Mouse (Mus musculus): ENCODE results near the gene Olfr543.

Gene Olfr543

DNA sequence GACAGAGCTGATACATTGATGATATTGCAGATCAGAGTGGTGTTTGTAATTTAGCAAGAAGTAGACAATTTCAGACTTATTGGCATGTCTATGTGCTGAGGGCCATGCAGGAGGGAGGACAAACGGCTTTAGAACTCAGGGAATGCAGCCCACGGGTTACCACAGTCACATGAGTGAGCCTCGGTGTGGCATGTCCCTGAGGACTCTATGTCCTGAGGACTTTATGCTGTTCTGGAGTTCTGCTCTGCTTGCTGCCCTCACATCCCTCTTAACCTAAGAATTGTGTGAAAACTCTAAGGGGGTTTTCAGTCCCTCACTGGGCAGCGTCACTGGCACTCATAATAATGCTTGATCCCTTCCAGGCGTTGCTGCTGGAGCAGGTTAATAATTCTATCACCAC is 8.8 kb downstream of the Olfr543 start:
- DNase-seq: no peak

DNA sequence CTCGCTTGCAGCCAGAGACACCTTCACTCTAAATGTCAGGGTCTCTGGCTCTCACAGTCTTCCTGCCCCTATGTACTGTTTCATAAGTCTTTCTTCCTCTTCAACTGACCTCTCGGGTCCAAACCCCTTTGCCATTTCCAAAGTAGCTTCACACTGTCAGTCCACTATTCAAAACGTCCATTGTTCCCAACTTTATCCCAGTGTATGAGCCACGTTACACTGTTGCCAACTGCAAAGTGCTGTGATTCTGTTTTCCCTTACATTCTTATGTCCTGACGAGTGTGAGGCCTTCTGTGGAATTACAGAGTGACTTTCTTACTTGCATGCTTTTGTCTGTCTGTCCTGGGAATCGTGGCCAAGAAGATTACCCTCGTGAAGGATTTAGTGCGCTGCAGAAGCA is 13.9 kb downstream of the Olfr543 start:
- no peak for DNase-seq

DNA sequence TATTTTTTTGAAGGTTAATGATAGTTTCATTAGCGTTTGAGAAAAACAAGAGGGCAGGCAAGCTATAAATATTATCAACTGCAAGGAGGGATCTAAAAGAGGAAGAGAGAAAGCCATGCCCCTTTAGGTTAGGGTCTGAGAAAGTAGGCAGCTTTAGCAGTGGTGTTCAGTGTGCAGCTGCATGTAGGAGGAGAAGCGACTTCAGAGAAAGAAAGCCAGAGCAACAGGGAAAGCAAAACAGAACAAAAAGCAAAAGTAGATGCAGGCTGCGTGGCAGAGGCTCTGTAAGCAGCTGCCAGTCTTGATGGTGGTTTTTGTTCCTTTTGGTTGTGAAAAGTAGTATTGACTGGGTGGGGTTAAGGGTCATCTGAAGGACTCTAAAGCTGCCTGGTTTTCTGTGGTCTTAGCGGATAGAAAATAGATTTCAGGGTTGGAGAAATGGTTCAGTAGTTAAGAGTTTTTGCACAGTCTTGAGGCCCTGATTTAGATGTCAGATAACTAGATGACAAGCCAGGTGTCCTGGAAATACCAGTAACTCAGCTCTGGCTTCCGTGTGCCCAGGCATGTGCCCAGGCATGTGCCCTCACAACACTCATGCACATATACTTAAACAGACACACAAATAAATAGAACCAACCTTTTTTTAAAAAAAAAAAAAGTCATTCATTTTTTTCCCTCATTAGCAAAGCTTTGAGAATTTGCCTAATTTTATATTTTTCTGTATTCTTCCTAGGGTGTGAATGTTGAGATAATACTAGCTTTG is 22.7 kb downstream of the Olfr543 start:
- DNase-seq: no peak

DNA sequence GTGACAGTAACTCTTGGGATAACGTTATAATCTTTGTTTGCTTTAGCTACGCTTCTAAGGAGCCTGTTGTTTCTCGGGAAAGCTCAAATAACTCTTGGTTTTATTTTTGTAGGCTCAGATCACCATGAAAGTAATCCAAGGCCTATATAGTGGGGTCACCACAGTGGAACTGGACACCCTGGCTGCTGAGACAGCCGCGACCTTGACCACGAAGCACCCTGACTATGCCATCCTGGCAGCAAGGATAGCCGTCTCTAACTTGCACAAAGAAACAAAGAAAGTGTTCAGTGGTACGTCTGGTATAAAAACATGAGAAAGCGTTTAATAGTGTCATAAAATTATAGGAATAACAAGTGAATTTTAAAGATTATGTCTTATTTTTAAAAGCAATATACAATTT is 35.0 kb downstream of the Olfr543 start:
- DNase-seq: no peak

DNA sequence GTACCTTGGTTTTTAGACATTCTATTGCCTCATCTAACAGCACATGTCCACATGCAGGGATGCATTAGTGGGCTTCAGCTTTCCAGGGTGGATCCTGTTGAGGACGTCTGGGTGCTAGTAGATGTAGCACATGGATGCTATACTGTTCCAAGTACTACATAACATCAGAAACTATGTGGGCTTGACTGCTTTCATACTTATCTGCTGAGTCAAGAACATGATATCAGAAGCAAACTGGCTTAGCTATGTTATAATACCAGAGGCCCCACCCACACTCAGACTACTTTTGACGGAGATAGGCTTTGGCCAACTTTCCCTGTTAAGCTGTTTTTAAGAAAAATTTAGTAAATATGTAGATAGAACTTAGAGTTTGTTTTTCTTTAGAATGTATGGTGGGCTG is 37.2 kb downstream of the Olfr543 start:
- no peak for DNase-seq

DNA sequence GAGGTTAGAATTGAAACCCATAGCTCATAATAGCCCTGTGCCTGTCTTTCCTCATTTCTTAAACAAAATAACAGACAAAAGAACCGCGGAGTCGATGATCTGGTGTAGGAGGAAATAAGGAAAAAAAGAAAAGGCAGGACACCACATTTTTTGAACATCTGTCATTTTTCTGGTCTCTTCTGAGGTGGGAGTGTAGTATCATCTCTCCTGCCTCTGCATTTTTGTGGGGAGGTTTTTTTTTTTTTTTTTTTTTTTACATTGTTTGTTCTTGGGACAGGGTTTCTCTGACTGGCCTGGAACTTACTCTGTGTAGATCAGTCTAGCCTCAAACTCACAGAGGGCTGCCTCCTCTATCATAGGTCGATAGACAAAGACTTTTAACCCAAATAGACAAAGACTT is 39.0 kb downstream of the Olfr543 start:
- DNase-seq: no peak

DNA sequence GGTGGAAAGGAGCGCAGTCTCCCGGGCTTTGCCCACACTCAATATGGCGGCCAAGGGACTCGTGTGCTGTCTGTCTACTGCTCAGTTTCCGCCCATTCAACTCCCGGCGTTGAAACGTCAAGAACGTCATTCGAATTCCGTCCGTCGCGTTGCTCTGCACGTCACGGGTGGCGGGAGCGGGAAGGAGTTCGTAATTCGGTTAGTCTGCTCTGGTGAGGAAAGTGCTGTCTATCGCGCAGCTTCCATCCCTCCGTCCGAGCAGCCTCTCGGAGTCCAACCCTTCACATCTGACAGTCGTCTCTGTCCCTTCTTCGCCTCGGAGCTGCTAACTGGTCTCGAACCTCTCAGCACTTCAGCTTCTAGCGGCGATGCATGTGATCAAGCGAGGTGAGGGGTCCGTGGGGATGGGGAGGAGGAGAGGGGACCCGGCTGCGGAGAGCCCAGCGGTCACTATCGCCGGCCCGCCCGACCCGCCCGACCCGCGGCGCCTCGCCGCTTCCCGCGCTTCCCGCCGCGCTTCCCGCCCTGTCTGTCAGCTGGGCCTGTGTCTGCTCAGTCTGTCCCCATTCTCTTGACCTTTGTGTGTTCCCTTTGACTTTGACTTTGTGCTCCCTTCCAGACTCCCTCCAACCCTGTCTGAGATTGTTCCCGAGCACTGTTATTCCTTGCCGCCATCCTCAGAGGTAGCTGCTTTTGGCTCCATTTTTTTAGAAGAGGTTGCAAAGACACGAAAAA is 39.7 kb downstream of the Olfr543 start, which contains the start of gene Rrm1:
Rrm1 (plus strand) TSS at position 39 of the 735 bp plus-strand sequence.
- DNase-seq: peak; percentile 94

DNA sequence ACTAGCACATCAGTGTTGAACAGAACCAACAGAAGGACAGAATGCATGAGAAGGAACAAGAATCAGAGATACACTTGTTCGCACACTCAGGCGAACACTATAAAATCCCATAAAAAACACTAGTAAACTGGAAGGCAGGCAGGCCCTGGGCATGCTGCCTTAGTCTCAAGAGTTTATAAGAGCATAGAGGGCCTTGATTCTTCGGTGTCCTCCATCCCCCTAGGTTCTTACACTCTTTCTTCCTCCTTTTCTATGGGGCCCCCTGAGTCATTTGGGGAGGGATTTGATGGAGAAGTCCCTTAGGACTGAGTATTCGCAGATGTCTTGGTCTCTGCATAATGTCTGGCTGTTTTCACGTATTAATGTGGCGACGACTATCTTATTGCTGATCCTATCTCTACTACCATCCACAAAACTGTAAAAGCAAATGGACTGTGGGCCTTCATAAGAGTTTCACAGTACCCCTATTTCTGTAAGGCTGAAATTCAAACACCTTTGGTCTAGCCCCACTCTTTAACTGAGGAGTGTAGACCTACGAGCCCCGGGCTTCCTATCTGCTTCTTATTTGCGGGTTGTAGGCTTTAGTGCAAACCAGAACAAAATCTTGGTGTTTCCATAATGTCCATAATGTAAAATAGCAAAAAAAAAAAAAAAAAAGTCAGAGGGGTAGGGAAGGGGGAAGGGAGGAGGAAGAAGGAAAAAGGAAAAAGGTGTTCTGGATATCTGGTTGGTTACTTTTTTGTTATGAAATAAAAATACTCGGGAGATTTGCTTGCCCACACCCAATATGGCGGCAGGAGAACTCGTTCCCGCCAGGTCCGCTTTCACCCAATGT is 40.4 kb downstream of the Olfr543 start:
- no peak for DNase-seq

DNA sequence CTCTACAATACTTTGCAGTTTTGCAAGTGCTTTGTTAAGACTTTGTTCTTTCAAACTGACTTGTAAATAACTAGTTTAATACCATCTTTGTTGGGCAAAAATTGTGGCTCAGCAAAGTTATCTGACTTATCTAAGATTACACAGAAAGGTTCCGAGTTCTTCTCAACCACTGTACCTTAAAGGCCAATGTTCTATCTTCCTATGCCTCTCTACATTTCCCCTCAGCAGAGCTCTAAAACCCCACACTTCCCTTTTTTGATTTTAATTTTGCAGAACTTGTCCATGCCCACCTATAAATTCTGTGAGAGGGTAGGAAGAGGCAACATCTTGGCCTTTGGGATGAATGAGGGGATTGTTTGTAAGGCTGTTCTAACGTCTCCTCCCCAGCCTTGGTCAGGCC is 47.1 kb downstream of the Olfr543 start:
- no peak for DNase-seq

All from thymus, postnatal 25 days (tissue).